Mouse (Mus musculus) testis, adult 2 months (tissue): ENCODE data around the gene Igsf8. TPM values are rescaled to one million over a fixed set of nuclear protein-coding genes. Genes with fewer than 3 reads are reported as not detected.

Source experiments
- H3K27ac ChIP-seq: fragments of 200-500 bp; 2 replicates; pipeline ENCODE4 v1.5.1; 2012; ENCODE audit warnings: low read depth, low read length; ENCODE audit not compliant: control insufficient read depth, insufficient read depth
- H3K27me3 ChIP-seq: fragments of 200-500 bp; 2 replicates; pipeline ENCODE4 v1.6.1; 2012; ENCODE audit warnings: mild to moderate bottlenecking, low read length, moderate library complexity; ENCODE audit not compliant: control insufficient read depth, insufficient read depth
- H3K36me3 ChIP-seq: fragments of 200-500 bp; 2 replicates; pipeline ENCODE4 v1.6.1; 2012; ENCODE audit warnings: mild to moderate bottlenecking, low read length; ENCODE audit not compliant: control insufficient read depth, insufficient read depth
- H3K4me1 ChIP-seq: fragments of 200-500 bp; 2 replicates; pipeline ENCODE4 v1.6.1; 2012; ENCODE audit warnings: low read length; ENCODE audit not compliant: control insufficient read depth, insufficient read depth
- H3K4me3 ChIP-seq: fragments of 200-500 bp; 2 replicates; pipeline ENCODE4 v1.5.1; 2012; ENCODE audit warnings: low read depth, mild to moderate bottlenecking, low read length, moderate library complexity, mixed read lengths; ENCODE audit not compliant: control insufficient read depth
- CTCF ChIP-seq: fragments of 200-500 bp; IDR thresholded peaks from 2 replicates; pipeline ENCODE4 v1.5.1; 2012; ENCODE audit warnings: low read depth, mild to moderate bottlenecking, inconsistent platforms, low read length, moderate library complexity; ENCODE audit not compliant: control insufficient read depth, insufficient read depth, insufficient replicate concordance
- POLR2A ChIP-seq: fragments of 200-500 bp; IDR thresholded peaks from 2 replicates; pipeline ENCODE4 v1.6.1; 2012; ENCODE audit warnings: low read depth, mild to moderate bottlenecking, inconsistent platforms, low read length, moderate library complexity; ENCODE audit not compliant: control insufficient read depth
- polyA plus RNA-seq: library from polyadenylated mRNA; depleted of rRNA; stranded (reverse); fragments of >200 nt; gene quantifications from 2 replicates; pipeline ENCODE4 v1.2.3, GENCODE M21; 2012

Gene Igsf8
- polyA plus RNA-seq, 1 experiment = 52.2 TPM

GRCm38 (mm10) chr1:172247216-172247615 lies 14.2 kb upstream of the Igsf8 start:
- Histone ChIP-seq H3K27ac (no peak overlapping the region), H3K27me3 (no peaks in the 10 kb centered on the region), H3K36me3 (no peaks in the 10 kb centered on the region), H3K4me1 (peaks cover 4% of the 10 kb centered on the region), H3K4me3 (no peak overlapping the region)
- TF ChIP-seq CTCF = no peak
- TF ChIP-seq POLR2A = no peak

GRCm38 (mm10) chr1:172247679-172248078 lies 13.8 kb upstream of the Igsf8 start:
- no peak for TF ChIP-seq POLR2A
- TF ChIP-seq CTCF = peak; percentile 29; the same call in 1 of the 2 replicates
- H3K27ac ChIP-seq = no peak overlapping the region
- H3K27me3 ChIP-seq = no peaks in the 10 kb centered on the region
- H3K36me3 ChIP-seq = no peaks in the 10 kb centered on the region
- H3K4me1 ChIP-seq = peaks cover 4% of the 10 kb centered on the region
- no peak overlapping the region for H3K4me3 ChIP-seq

- H3K4me1 ChIP-seq = no peaks in the 10 kb centered on the region
- H3K27ac ChIP-seq = peak within 1 kb of the TSS; percentile 61
- TF ChIP-seq CTCF (no peak), POLR2A (peak; percentile 86; the same call in 1 of the 2 replicates)
- H3K4me3 ChIP-seq = peak within 1 kb of the TSS; percentile 91
- no peaks in the 10 kb centered on the region for H3K27me3 ChIP-seq
- H3K36me3 ChIP-seq = no peaks in the 10 kb centered on the region
These were observed 3.1 kb upstream of the Igsf8 start, which contains the start of gene Atp1a4 for GRCm38 (mm10) chr1:172258314-172258713. Atp1a4 (minus strand) TSS chr1:172258414.

GRCm38 (mm10) chr1:172271208-172271607 lies 9.8 kb downstream of the Igsf8 start:
- TF ChIP-seq POLR2A (no peak), CTCF (no peak)
- Histone ChIP-seq H3K36me3 (no peaks in the 10 kb centered on the region), H3K27ac (no peak overlapping the region), H3K27me3 (no peaks in the 10 kb centered on the region), H3K4me1 (peaks cover 3% of the 10 kb centered on the region; the same call in 1 of the 2 replicates), H3K4me3 (no peak overlapping the region)

GRCm38 (mm10) chr1:172271765-172272164 lies 10.3 kb downstream of the Igsf8 start:
- Histone ChIP-seq H3K27ac (no peak overlapping the region), H3K4me1 (peaks cover 3% of the 10 kb centered on the region; the same call in 1 of the 2 replicates), H3K27me3 (no peaks in the 10 kb centered on the region), H3K4me3 (peak overlapping the region; percentile 36), H3K36me3 (no peaks in the 10 kb centered on the region)
- TF ChIP-seq CTCF (no peak), POLR2A (peak; percentile 21; the same call in 1 of the 2 replicates)

GRCm38 (mm10) chr1:172273386-172273785 lies 11.9 kb downstream of the Igsf8 start:
- no peaks in the 10 kb centered on the region for H3K27me3 ChIP-seq
- no peak overlapping the region for H3K4me3 ChIP-seq
- H3K36me3 ChIP-seq = no peaks in the 10 kb centered on the region
- peaks cover 3% of the 10 kb centered on the region; the same call in 1 of the 2 replicates for H3K4me1 ChIP-seq
- no peak overlapping the region for H3K27ac ChIP-seq
- no peak for TF ChIP-seq POLR2A
- TF ChIP-seq CTCF = no peak

GRCm38 (mm10) chr1:172274116-172274515 lies 12.7 kb downstream of the Igsf8 start:
- Histone ChIP-seq H3K4me3 (no peak overlapping the region), H3K36me3 (no peaks in the 10 kb centered on the region), H3K4me1 (peaks cover 3% of the 10 kb centered on the region; the same call in 1 of the 2 replicates), H3K27ac (no peak overlapping the region), H3K27me3 (no peaks in the 10 kb centered on the region)
- TF ChIP-seq POLR2A (no peak), CTCF (no peak)

GRCm38 (mm10) chr1:172274547-172274946 lies 13.1 kb downstream of the Igsf8 start:
- TF ChIP-seq CTCF = no peak
- no peak for TF ChIP-seq POLR2A
- no peak overlapping the region for H3K27ac ChIP-seq
- H3K4me3 ChIP-seq = no peak overlapping the region

GRCm38 (mm10) chr1:172277172-172277571 lies 15.7 kb downstream of the Igsf8 start:
- Histone ChIP-seq H3K27ac (no peak overlapping the region), H3K36me3 (no peaks in the 10 kb centered on the region), H3K4me1 (peaks cover 2% of the 10 kb centered on the region; the same call in 1 of the 2 replicates), H3K4me3 (no peak overlapping the region), H3K27me3 (no peaks in the 10 kb centered on the region)
- TF ChIP-seq POLR2A = no peak
- TF ChIP-seq CTCF = no peak

More at GRCm38 (mm10) chr1:172274547-172274946, 13.1 kb downstream of the Igsf8 start:
- Histone ChIP-seq H3K36me3 (no peaks in the 10 kb centered on the region), H3K27me3 (no peaks in the 10 kb centered on the region), H3K4me1 (peaks cover 3% of the 10 kb centered on the region; the same call in 1 of the 2 replicates)
